Comparison of ENCODE assay signal across 25 mouse cellular contexts in the genomic region with DNA sequence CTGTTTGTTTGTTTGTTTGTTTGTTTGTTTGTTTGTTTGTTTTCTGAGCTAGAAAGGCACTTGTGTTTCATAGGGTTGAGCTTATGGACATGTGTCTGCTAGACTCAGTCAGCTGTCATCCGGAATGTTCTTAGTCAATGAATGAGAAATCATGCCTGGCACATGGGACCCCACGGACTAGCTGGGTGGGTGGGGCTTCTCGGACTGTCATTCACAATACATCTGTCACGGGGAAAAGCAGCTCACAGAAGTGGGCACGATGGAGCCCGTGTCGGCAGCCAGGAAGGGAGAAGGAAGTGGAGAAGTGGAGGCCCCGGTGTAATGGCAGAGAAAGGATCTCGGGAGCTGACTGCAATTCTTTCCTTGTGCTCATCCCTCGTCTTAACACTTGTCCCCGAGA. TPM values are rescaled to one million over a fixed set of nuclear protein-coding genes. Genes with fewer than 3 reads are reported as not detected.
"Had no signal": no experiment of that assay in that cellular context is flagged by ENCODE, and none has a peak within 500 bp of the region (broad histone marks: within the 10 kb centered on the region; RNA-seq: fewer than 3 reads in every experiment).

No protein-coding gene starts in this region.

- H3K27me3 ChIP-seq: neural tube, embryonic 13.5 days had no signal

- H3K9ac ChIP-seq: liver, embryonic 13.5 days; neural tube, embryonic 13.5 days had no signal

- H3K36me3 ChIP-seq: liver, embryonic 13.5 days; neural tube, embryonic 13.5 days had no signal

- H3K4me3 ChIP-seq: layer of hippocampus, adult 2 months; left cerebral cortex, adult 2 months; liver, embryonic 13.5 days; myocyte; neural tube, embryonic 13.5 days had no signal

- H3K4me2 ChIP-seq: liver, embryonic 13.5 days; neural tube, embryonic 13.5 days had no signal

- ATAC-seq: intestine, postnatal 0 days had no signal

- H3K27ac ChIP-seq: kidney, postnatal 0 days; layer of hippocampus, adult 2 months; left cerebral cortex, adult 2 months; liver, embryonic 13.5 days; neural tube, embryonic 13.5 days; stomach, postnatal 0 days had no signal

- H3K4me1 ChIP-seq: liver, embryonic 13.5 days had no signal

- H3K9me3 ChIP-seq: liver, embryonic 13.5 days; neural tube, embryonic 13.5 days had no signal

- DNase-seq: kidney, adult 2 months; kidney, postnatal 25 days; layer of hippocampus, postnatal 36 days; liver, embryonic 13.5 days; lung, adult 2 months; lung, postnatal 14 days; lung, postnatal 4 days; right cerebral cortex, adult 18-20 months; right cerebral cortex, postnatal 14 days; right cerebral cortex, postnatal 4 days; thymus, adult 2 months; thymus, postnatal 14 days; thymus, postnatal 4 days had no signal

RNA-seq across cellular contexts. Expression of a gene that starts 41.7 kb away (rescaled TPM):
- total RNA-seq: liver, adult 2 months; megakaryocyte progenitor cell, adult 5-6 weeks; megakaryocyte-erythroid progenitor cell, adult 5-6 weeks; monocyte, adult 5-6 weeks; neutrophil, adult 5-6 weeks had no signal
- polyA plus RNA-seq: liver, adult 2 months; lung, adult 2 months had no signal
